Mouse (Mus musculus) gastrocnemius, postnatal 25 days (tissue): ENCODE results near the gene Adat3. TPM values are rescaled to one million over a fixed set of nuclear protein-coding genes. Genes with fewer than 3 reads are reported as not detected.

Source experiments
- DNase-seq: peaks from one replicate; pipeline ENCODE4 v3.0.0; 2022
- microRNA-seq, 2 experiments: library from miRNA; unstranded; fragments of <30 nt; microRNA quantifications; one replicate each; pipeline ENCODE4 v1.2.0; 2021; ENCODE audit warnings: borderline replicate concordance in 2 of 2
- total RNA-seq, 2 experiments: library from RNA; stranded (reverse); gene quantifications; 1 replicate in 1 of 2; 2 replicates in 1 of 2; pipeline ENCODE4 v1.2.3; 2021

The Adat3 gene
- total RNA-seq, 2 experiments from 2014 or later, result 0.92 to 1.2 TPM

DNA sequence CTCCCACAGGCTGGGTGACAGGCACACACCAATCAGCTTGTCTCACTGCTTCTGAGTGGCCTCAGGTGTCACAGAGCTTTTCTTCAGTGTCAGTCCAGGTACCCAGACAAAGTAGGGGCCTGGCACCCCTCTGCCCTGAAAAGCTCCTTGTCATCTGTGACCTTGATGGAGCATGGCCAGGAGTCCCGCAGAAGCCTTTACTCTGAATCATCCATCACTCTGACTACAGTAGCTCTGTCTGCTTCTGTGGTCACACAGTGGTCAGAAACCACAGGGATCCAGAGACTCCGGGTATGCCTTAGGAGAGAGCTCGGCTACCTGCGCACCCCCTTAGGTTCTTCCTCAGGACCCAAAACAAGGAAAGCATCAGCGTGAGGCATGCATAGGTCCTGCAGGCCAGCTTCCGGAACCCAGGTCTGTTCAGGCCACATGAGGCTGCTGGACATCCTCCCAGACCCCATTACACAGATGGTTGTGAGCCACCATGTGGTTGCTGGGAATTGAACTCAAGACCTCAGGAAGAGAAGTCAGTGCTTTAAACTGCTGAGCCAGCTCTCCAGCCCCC lies 50.6 kb downstream of the Adat3 start:
- DNase-seq, result no peak

DNA sequence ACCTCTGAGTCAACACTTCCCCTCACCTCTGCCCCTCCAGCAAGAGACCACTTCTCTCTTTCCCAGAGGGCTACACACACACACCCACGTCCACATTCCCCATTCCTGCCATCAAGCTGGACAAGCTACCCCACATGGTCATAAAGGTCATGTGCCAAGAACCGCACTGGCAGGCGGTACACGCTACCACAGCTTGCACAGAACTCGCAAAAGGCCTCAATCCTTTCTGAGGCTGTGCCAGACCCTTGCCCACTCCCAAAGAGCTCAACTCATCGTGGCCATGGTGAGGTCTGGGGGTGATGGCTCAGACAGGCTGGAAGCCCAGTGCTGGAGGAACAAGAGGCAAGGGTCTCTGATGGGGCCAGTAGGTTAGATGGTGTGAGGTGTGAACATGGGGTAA lies 52.2 kb downstream of the Adat3 start:
- DNase-seq, result no peak

DNA sequence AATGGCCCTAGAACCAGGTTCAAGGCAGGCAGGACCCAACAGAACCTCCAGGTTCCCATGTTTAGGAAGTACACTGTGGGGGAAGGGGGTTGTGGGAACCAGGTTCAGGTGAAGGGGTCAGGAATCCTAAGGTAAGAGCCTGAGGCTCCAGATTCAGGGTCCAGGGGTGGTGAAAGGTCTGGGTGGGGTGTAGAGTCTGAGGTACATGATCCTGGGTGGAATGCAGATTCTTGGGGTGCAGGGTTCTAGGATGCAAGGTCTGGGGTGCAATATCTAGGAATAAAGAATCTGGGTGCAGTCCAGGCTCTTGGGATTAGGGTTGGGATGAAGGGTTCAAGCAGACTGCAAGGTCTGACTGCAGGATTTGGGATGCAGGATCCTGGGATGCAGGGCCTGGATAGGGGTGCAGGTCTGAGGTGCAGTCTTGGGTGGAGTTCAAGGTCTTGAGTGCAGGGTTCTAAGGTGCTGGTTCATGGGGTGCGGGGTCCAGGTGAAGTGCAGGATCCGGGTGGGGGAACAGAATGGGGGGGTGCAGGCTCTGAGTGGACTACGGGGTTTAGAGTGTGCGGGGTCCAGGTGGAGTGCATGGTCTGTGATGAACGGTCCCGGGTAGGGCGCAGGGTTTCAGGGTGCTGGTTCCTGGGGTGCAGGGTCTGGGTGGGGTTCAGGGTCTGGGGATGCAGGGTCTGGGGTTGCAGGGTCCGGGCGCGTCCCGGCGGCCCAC lies 52.9 kb downstream of the Adat3 start:
- DNase-seq, result no peak

DNA sequence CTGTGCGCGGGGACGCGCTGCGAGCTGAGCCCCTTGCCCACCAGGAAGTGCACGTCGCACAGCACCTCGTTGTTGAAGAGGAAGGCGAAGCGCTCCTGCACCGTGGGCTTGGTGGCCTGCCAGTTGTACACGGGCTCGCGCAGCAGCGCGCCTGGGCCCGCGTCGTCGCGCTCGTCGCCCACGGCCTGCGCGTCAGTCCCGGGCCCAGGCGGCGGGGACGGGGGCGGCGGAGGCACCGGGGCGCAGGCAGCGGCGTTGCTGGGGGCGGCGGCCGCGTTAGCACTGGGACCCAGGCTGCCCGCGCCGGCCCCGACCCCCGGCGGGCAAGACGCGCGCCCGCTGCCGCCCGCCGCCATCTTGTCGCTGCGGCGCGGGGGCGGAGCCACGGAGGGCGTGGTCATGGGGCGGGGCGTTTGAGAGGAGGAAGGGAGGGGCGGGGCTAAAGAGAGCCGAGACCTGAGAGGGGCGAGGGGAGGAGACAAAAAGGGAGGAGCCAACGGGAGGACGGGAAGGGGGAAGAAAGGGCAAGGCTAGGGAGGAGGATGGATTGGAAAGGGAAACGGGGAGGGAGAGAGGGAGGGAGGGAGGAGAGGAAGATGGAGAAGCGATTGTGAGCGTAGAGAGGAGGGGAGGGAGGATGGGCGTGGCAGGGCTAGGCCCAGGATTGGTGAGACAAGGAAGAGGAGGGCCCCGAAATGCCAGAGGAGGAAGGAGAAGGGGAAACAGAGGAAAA lies 53.6 kb downstream of the Adat3 start:
- peak; percentile 95 for DNase-seq

DNA sequence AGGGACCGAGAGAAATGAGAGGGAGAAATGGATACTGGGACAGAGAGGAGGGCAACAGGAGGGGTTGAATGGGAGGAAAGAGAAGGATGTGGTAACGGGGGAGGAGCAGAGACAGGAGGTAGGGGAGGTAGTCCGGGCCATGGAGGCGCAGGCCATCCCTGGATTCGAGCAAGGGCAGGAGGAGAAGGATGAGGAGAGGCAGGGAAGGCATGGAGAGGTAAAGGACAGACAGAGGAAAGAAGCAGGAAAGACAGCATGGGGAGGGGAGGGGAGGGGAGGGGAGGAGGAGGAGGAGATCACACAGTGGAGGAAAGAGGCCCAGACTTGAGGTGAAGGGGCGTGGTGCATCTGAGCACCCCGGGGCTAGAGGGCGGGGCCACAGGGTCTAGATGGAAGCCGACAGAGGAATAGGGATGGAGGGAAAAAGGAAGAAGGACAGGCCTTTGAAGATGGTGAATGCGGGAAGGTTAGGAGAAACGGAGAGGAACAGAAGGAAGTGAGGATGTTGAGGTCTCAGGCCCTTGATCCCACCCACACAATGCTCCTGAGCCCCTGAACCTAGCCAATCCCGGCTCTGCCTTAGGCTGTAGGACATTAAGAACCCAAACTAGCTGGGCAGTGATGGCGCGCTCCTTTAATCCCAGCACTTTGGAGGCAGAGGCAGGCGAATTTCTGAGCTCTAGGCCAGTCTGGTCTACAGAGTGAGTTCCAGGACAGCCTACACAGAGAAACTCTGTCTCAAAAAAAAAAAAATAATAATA lies 54.4 kb downstream of the Adat3 start, which contains the start of gene Btbd2:
TSS of gene Btbd2 (minus strand) at position 209 of the 761 bp plus-strand sequence.
- no peak for DNase-seq

Small RNA genes lying within 50 kb of the gene (microRNA-seq; reads per million reads assigned to microRNA genes)
- gene Mir6912, result 0 reads per million in 2 experiments

Other genes starting within 250 kb of the Adat3 start
- gene Plk5, start 246.4 kb upstream of the Adat3 start, total RNA-seq, result under 1 TPM; 0.13 TPM
- gene Mex3d, start 215.2 kb upstream of the Adat3 start, total RNA-seq, result 1 to 10 TPM; 3.9 to 4.3 TPM
- gene Mbd3, start 203.3 kb upstream of the Adat3 start, total RNA-seq, result 10 to 100 TPM; 78.7 to 93.6 TPM
- 100 to 1,000 TPM; 913 to 952 TPM for gene Uqcr11, start 196.1 kb upstream of the Adat3 start, total RNA-seq
- gene Tcf3, start 169.2 kb upstream of the Adat3 start, total RNA-seq, result 10 to 100 TPM; 11.1 to 13.8 TPM
- not detected for gene Onecut3, start 108.0 kb upstream of the Adat3 start, total RNA-seq
- not detected for gene Atp8b3, start 63.8 kb upstream of the Adat3 start, total RNA-seq
- 1 to 10 TPM; 8.4 to 9.3 TPM for gene Rexo1, start 41.3 kb upstream of the Adat3 start, total RNA-seq
- 1 to 10 TPM; 1.2 to 2.0 TPM for gene Klf16, start 25.6 kb upstream of the Adat3 start, total RNA-seq
- 10 to 100 TPM; 53.8 to 58.8 TPM for gene Abhd17a, start 12.5 kb upstream of the Adat3 start, total RNA-seq
- gene Scamp4, start within 50 bp of the Adat3 start, total RNA-seq, result 10 to 100 TPM; 14.3 to 18.4 TPM
- under 1 TPM; 0.21 to 0.33 TPM for gene Gm49322, start 3.1 kb downstream of the Adat3 start, total RNA-seq
- gene Csnk1g2, start 20.0 kb downstream of the Adat3 start, total RNA-seq, result 10 to 100 TPM; 85.8 to 99.9 TPM
- gene Btbd2, start 54.2 kb downstream of the Adat3 start, total RNA-seq, result 10 to 100 TPM; 30.5 to 31.4 TPM
- 100 to 1,000 TPM; 243 to 270 TPM for gene Mknk2, start 75.2 kb downstream of the Adat3 start, total RNA-seq
- gene Mob3a, start 99.1 kb downstream of the Adat3 start, total RNA-seq, result 1 to 10 TPM; 5.7 to 6.8 TPM
- 1 to 10 TPM; 2.4 to 3.8 TPM for gene Izumo4, start 99.3 kb downstream of the Adat3 start, total RNA-seq
- 10 to 100 TPM; 22.1 to 25.0 TPM for gene Ap3d1, start 139.4 kb downstream of the Adat3 start, total RNA-seq
- gene Dot1l, start 152.3 kb downstream of the Adat3 start, total RNA-seq, result 10 to 100 TPM; 24.6 TPM
- 10 to 100 TPM; 24.0 to 24.9 TPM for gene Sf3a2, start 195.3 kb downstream of the Adat3 start, total RNA-seq
- gene Plekhj1, start 195.7 kb downstream of the Adat3 start, total RNA-seq, result 10 to 100 TPM; 22.4 to 27.3 TPM
- gene Amh, start 202.4 kb downstream of the Adat3 start, total RNA-seq, result under 1 TPM; 0.20 to 0.21 TPM
- gene Jsrp1, start 210.6 kb downstream of the Adat3 start, total RNA-seq, result 100 to 1,000 TPM; 395 to 415 TPM
- 100 to 1,000 TPM; 651 to 657 TPM for gene Oaz1, start 223.8 kb downstream of the Adat3 start, total RNA-seq
- gene Lingo3, start 241.2 kb downstream of the Adat3 start, total RNA-seq, result 10 to 100 TPM; 13.3 to 15.5 TPM